Mouse (Mus musculus): ENCODE results near the gene Wfdc15a.

Wfdc15a gene

DNA sequence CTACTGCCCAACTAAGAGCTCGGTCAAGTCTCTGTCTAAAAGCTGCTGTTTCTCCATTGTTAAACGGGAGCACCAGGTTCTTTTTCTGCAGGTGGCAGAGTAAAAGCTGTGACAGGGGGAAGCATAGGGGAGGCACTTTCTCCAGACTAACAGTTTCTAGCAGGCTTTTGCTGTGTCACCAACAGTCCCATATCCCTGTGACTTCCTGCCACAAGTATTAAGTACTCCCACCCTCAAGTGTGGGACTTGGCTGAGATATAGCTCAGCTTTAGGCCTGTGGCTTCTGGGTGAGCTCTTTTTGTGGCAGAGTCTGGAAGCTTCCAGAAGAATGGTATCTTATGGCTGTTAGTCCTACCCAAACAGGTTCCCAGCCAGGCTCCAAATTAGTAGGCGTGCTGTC is 24.1 kb downstream of the Wfdc15a start:
- no peak for DNase-seq

GRCm38 (mm10) chr2:164174649-164175395 is 25.1 kb downstream of the Wfdc15a start:
- peak; percentile 17 to 21 for DNase-seq

DNA sequence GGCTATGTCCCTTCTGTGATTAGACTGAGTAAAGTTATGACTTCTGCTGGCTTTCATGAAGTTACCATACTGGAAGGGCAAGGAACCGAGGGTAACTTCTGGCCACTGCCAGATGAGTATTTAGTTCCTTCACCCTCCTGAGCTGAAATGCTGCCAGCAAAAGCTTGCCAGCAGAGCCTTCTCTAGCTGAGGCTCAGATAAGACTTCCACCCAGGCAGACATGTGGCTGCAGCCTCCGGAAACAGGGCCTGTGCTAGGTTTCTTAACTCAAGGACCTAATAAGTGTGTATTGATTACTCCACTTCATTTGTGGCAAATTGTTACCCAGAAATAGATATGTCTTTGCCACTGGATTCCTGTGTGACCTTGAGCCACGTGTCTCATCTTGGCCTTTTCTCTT is 26.5 kb downstream of the Wfdc15a start:
- no peak for DNase-seq

GRCm38 (mm10) chr2:164170902-164171301 is 29.0 kb downstream of the Wfdc15a start, which contains the start of gene Kcns1:
Gene Kcns1 (minus strand): TSS chr2:164171113.
- DNase-seq: no peak

DNA sequence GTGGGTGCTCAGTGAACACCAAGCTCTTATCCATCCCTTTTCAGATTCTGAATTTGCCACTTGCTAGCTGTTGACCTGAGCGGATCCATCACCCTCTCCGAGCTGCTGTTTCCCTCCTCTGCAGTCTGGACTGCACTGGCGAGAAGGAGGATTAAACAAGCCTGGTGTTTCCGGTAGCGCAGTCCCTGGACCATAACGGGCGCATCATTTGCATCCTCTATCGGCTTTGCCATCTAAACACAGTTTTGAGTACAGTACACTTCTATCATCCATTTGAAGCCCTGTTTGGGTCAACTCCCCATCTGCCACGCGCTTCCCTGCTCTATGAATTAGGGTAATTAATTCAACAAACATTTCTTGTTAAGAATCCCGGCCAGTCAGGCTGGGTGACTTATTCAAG is 29.6 kb downstream of the Wfdc15a start:
- DNase-seq: no peak

GRCm38 (mm10) chr2:164168571-164168946 is 31.4 kb downstream of the Wfdc15a start:
- no peak for DNase-seq

- no peak for DNase-seq
These were observed 32.0 kb downstream of the Wfdc15a start for GRCm38 (mm10) chr2:164167752-164168570.

DNA sequence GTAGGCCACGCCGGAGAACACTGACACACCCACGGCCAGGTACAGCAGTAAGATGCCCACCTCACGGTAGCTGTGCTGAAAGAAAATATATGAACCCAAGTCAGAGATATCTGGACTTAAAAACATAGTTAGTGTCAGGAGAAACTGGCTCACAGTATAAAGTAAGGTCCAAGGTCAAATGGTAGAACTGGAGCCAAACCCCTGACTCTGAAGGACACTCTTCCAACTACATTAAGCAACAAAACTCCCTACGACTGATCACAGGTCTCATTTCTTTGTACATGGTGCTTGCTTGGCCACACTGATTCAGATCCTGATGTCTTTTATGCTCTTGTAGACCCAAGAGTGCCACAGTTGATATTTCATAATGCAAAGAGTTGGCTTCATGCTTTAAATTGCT is 35.0 kb downstream of the Wfdc15a start:
- no peak for DNase-seq

DNA sequence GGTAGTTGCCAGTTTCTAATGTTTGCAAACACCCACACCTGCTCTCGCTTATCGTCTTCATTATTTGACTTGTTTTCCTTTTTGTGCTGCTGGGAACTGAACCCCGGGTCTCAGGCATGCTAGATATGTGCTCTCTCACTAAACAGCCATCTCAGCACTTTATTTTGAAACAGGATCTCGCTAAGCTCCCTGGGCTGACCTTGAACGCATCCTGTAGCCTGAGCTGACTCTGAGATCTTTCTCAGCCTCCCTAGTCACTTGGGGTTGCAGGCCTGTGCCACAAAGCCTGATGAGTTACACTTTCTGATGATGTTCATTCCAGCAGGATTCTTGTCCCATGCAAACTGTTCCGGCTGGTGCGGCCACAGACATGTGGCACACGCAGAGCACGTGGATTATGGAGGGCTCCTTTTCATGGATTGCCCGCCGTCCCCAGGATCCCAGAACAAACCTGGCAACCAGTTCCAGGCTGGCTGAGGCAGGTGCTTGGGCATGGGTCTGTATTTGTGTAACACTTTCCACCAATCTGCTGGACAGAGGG is 38.3 kb downstream of the Wfdc15a start:
- no peak for DNase-seq

DNA sequence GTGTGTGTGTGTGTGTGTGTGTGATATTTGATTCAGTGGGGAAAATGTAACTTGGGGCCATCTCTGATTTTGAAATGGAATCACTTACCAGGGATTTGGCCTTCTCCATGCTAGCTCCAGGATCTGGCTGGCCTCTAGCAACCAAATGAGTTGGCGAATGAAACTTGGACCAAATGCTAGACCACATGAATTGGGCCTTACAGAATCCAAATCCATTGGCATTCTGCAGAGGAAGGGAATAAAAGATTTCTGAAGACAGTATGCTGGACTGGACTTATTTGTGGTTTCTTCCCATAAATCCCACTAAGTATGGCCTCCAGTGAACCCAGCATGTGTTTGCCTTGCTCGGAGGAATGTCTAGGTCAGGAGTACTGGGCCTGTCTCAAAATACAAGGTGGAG is 41.1 kb downstream of the Wfdc15a start:
- DNase-seq: no peak

- DNase-seq: no peak
These were observed 43.8 kb downstream of the Wfdc15a start for GRCm38 (mm10) chr2:164156158-164156557.

- peak; percentile 59 to 68 for DNase-seq
These were observed 45.9 kb downstream of the Wfdc15a start for GRCm38 (mm10) chr2:164154007-164154406.

GRCm38 (mm10) chr2:164152341-164152740 is 47.6 kb downstream of the Wfdc15a start:
- no peak for DNase-seq

DNA sequence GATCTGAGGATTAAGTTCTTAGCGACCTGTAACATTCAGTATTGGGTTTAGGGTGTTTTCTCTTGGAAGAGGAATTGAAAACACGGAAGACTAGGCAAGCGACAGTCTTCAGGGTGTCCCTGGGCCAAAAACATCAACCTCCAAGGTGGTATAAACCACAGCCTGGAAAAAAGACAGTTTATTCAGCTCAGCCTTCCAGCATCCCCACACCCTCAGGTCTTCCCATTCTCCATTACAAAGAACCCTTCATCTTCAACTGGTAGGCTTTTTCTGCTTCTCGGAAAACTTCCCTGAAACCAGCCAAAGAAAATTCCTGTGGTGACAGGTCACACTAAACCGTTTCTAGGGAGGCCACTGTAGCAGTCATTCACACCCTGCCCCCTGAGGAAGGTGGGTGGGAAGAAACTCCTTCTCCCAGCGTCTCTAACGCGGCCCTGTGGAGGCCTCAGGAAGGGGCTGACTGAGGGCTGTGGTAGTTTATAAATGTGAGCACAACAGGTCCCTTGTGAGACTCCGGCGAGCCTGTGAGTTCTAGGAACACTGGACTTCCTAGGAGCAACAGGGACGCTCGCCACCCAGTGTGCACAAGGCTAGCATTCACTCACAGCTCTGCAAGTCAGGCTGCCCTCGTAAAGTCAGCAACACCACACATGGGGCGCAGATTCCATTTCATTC is 49.7 kb downstream of the Wfdc15a start:
- no peak for DNase-seq

Data from cerebellum, adult 18-20 months (tissue).